Mouse (Mus musculus): ENCODE results near the gene Ssr3. TPM values are rescaled to one million over a fixed set of nuclear protein-coding genes. Genes with fewer than 3 reads are reported as not detected.

Ssr3 gene
- polyA plus RNA-seq (2014; fragmentation: Illumina TruSeq; extraction: RNeasy Lipid Tissue Mini Kit (QIAGEN cat#74804)): 1,459 TPM

GRCm38 (mm10) chr3:65392421-65392817 is at the start of gene Ssr3:
Gene Ssr3 (minus strand): TSS chr3:65392623.

Other genes with a start within 250 kb of the Ssr3 start
- gene Tiparp, start 135.8 kb upstream of the Ssr3 start, polyA plus RNA-seq (2014; fragmentation: Illumina TruSeq; extraction: RNeasy Lipid Tissue Mini Kit (QIAGEN cat#74804)): 181 TPM